Mouse (Mus musculus) CH12.LX (cell line): Measurements from ENCODE around the gene Foxred2. TPM values are rescaled to one million over a fixed set of nuclear protein-coding genes. Genes with fewer than 3 reads are reported as not detected.
A peak's percentile ranks its signal among the peaks of the same experiment; 100 is the strongest.

Experiments
- DNase-seq: peaks from one replicate; pipeline ENCODE4 v3.0.0-alpha.2; 2013; ENCODE audit errors: extremely low read depth
- H3K27ac ChIP-seq: 2 replicates; pipeline ENCODE4 v1.5.1; 2012; ENCODE audit warnings: low read depth, mild to moderate bottlenecking, control low read depth, moderate library complexity; ENCODE audit not compliant: insufficient read depth
- H3K27me3 ChIP-seq: replicated peaks from 2 replicates; pipeline ENCODE3; 2012; ENCODE audit warnings: inconsistent platforms
- H3K36me3 ChIP-seq, 2 experiments: replicated peaks in 1 of 2; 2 replicates each; pipeline versions ENCODE3 to v1.6.1; 2012; ENCODE audit warnings: inconsistent platforms in 1 of 2, low read length in 1 of 2, mild to moderate bottlenecking in 1 of 2, mixed read lengths in 1 of 2, moderate library complexity in 1 of 2; ENCODE audit not compliant: control insufficient read depth in 1 of 2, insufficient read depth in 1 of 2
- H3K4me1 ChIP-seq, 2 experiments: 2 replicates each; pipeline ENCODE4 v1.6.1; 2012; ENCODE audit warnings: inconsistent platforms in 1 of 2, moderate library complexity in 1 of 2; ENCODE audit not compliant: insufficient read depth in 2 of 2, control insufficient read depth in 1 of 2
- H3K4me2 ChIP-seq: 2 replicates; pipeline ENCODE4 v1.6.1; 2012; ENCODE audit warnings: low read depth, mild to moderate bottlenecking, control low read depth; ENCODE audit not compliant: poor library complexity, insufficient read depth, severe bottlenecking
- H3K4me3 ChIP-seq, 3 experiments: fragments of 150-350 bp in 1 of 3; sonication (generic) in 1 of 3; replicated peaks in 1 of 3; 2 replicates each; pipeline versions ENCODE3 to v1.5.1; 2011 to 2012; ENCODE audit warnings: low read depth in 2 of 3, low read length in 2 of 3, mild to moderate bottlenecking in 2 of 3, moderate library complexity in 2 of 3, control low read depth in 1 of 3, improper control_type of control experiment in 1 of 3, inconsistent platforms in 1 of 3, mixed read lengths in 1 of 3; ENCODE audit not compliant: poor library complexity in 1 of 3
- H3K79me2 ChIP-seq: replicated peaks from 2 replicates; pipeline ENCODE4 v1.6.1; 2012; ENCODE audit warnings: mild to moderate bottlenecking, moderate library complexity; ENCODE audit not compliant: control insufficient read depth, poor library complexity, insufficient read depth, severe bottlenecking; ENCODE audit errors: extremely low read depth
- H3K9ac ChIP-seq: 2 replicates; pipeline ENCODE4 v1.6.1; 2012; ENCODE audit warnings: low read depth, mild to moderate bottlenecking, control low read depth, moderate library complexity; ENCODE audit not compliant: insufficient read depth
- H3K9me3 ChIP-seq: replicated peaks from 2 replicates; pipeline ENCODE3; 2012; ENCODE audit warnings: low read length, inconsistent platforms, mixed read lengths
- CTCF ChIP-seq, 2 experiments: IDR thresholded peaks in 1 of 2; conservative IDR thresholded peaks in 1 of 2; 2 replicates each; pipeline ENCODE4 v1.5.1; 2011 to 2012; ENCODE audit warnings: low read depth in 2 of 2, low read length in 2 of 2, improper control_type of control experiment in 1 of 2, inconsistent platforms in 1 of 2, mild to moderate bottlenecking in 1 of 2, moderate library complexity in 1 of 2
- E2F4 ChIP-seq: IDR thresholded peaks from 2 replicates; pipeline ENCODE4 v1.6.1; 2011; ENCODE audit warnings: low read depth, low read length, improper control_type of control experiment; ENCODE audit not compliant: insufficient replicate concordance
- ELF1 ChIP-seq: IDR thresholded peaks from 2 replicates; pipeline ENCODE4 v1.6.1; 2014; ENCODE audit warnings: low read depth, mild to moderate bottlenecking, inconsistent platforms, low read length, improper control_type of control experiment
- EP300 ChIP-seq: IDR thresholded peaks from 2 replicates; pipeline ENCODE4 v1.6.1; 2011; ENCODE audit warnings: low read length, improper control_type of control experiment
- GABPA ChIP-seq: IDR thresholded peaks from 2 replicates; pipeline ENCODE4 v1.6.1; 2012; ENCODE audit warnings: low read depth, low read length, improper control_type of control experiment, inconsistent platforms; ENCODE audit not compliant: insufficient replicate concordance
- HCFC1 ChIP-seq: IDR thresholded peaks from 2 replicates; pipeline ENCODE4 v1.6.1; 2012; ENCODE audit warnings: low read depth, mild to moderate bottlenecking, inconsistent platforms, low read length, improper control_type of control experiment
- IRF4 ChIP-seq: IDR thresholded peaks from 2 replicates; pipeline ENCODE4 v1.6.1; 2014; ENCODE audit warnings: low read depth, mild to moderate bottlenecking, inconsistent platforms, low read length, improper control_type of control experiment
- KAT2A ChIP-seq: IDR thresholded peaks from 2 replicates; pipeline ENCODE4 v1.6.1; 2012; ENCODE audit warnings: low read length, improper control_type of control experiment, inconsistent platforms; ENCODE audit not compliant: insufficient replicate concordance
- MAFK ChIP-seq: IDR thresholded peaks from 2 replicates; pipeline ENCODE4 v1.6.1; 2011; ENCODE audit warnings: low read length, improper control_type of control experiment; ENCODE audit not compliant: insufficient replicate concordance
- MAX ChIP-seq: IDR thresholded peaks from 2 replicates; pipeline ENCODE4 v1.6.1; 2011; ENCODE audit warnings: low read length, improper control_type of control experiment
- RAD21 ChIP-seq: IDR thresholded peaks from 2 replicates; pipeline ENCODE4 v1.6.1; 2011; ENCODE audit warnings: low read depth, mild to moderate bottlenecking, low read length, improper control_type of control experiment, moderate library complexity
- SMC3 ChIP-seq: IDR thresholded peaks from 2 replicates; pipeline ENCODE4 v1.6.1; 2011; ENCODE audit warnings: low read depth, low read length, improper control_type of control experiment
- TBP ChIP-seq: conservative IDR thresholded peaks from 2 replicates; pipeline ENCODE4 v1.6.1; 2011; ENCODE audit warnings: low read depth, low read length, improper control_type of control experiment
- TCF12 ChIP-seq: IDR thresholded peaks from 2 replicates; pipeline ENCODE4 v1.6.1; 2014; ENCODE audit warnings: low read depth, mild to moderate bottlenecking, inconsistent platforms, low read length, improper control_type of control experiment
- UBTF ChIP-seq: IDR thresholded peaks from 2 replicates; pipeline ENCODE4 v1.6.1; 2012; ENCODE audit warnings: low read depth, mild to moderate bottlenecking, inconsistent platforms, low read length, improper control_type of control experiment, moderate library complexity
- dilution Hi-C: fragments of 300-500 bp; cut with MboI; formaldehyde crosslinking; loops from 2 replicates; pipeline ENCODE4 v1.14.3; 2020; ENCODE audit warnings: low sequenced_read_pairs; ENCODE audit not compliant: extremely low pct_unique_long_range_greater_than_20kb, extremely low pct_ligation_motif_present
- in situ Hi-C: fragments of 300-500 bp; cut with MboI; formaldehyde crosslinking; loops from 3 replicates; pipeline ENCODE4 v1.14.3; 2019; ENCODE audit warnings: low sequenced_read_pairs, low pct_ligation_motif_present, low pct_unique_long_range_greater_than_20kb, mixed read lengths
- polyA plus RNA-seq: library from polyadenylated mRNA; unstranded; fragments of >175 nt; gene quantifications from 2 replicates; pipeline ENCODE4 v1.2.1, GENCODE M21; 2012; ENCODE audit warnings: low read depth; ENCODE audit not compliant: insufficient read length
- total RNA-seq, 2 experiments: library from RNA; depleted of rRNA; stranded (reverse); fragments of 300-350 nt in 1 of 2; fragments of >200 nt in 1 of 2; gene quantifications; 2 replicates each; pipeline ENCODE4 v1.2.3; 2012 to 2014

Foxred2 gene
- total and polyA plus RNA-seq, 3 experiments, result 0.17 to 0.43 (median 0.39) TPM

- Histone ChIP-seq H3K36me3 (peaks cover 46 to 70% of the 10 kb centered on the region in 2 experiments), H3K4me1 (peaks cover 5 to 46% of the 10 kb centered on the region in 2 experiments), H3K79me2 (peaks cover 12% of the 10 kb centered on the region), H3K9me3 (no peaks in the 10 kb centered on the region), H3K4me3 (no peak overlapping the region), H3K9ac (no peak overlapping the region)
- dilution Hi-C loops (no loop called here), in situ Hi-C loops (no loop called here)
- no peak for TF ChIP-seq TBP
- no peak for TF ChIP-seq ELF1
- no peak for TF ChIP-seq IRF4
- no peak for TF ChIP-seq UBTF
- no peak for TF ChIP-seq GABPA
- TF ChIP-seq TCF12, result no peak
- TF ChIP-seq, all 38 proteins: peak for 0
- H3K4me2 ChIP-seq, result no peak overlapping the region
- DNase-seq, result no peak
- H3K27ac ChIP-seq, result no peak overlapping the region
- no peaks in the 10 kb centered on the region for H3K27me3 ChIP-seq
Measured at GRCm38 (mm10) chr15:77925195-77925594, 31.3 kb downstream of the Foxred2 start.

GRCm38 (mm10) chr15:77923267-77924035 is 33.1 kb downstream of the Foxred2 start:
- H3K36me3 ChIP-seq, result peaks cover 57 to 87% of the 10 kb centered on the region in 2 experiments
- H3K4me2 ChIP-seq, result no peak overlapping the region
- no peak for DNase-seq
- no peaks in the 10 kb centered on the region for H3K27me3 ChIP-seq
- no peaks in the 10 kb centered on the region for H3K9me3 ChIP-seq
- dilution Hi-C loops (no loop called here), in situ Hi-C loops (no loop called here)
- H3K4me3 ChIP-seq, result no peak overlapping the region
- H3K9ac ChIP-seq, result no peak overlapping the region
- no peak overlapping the region for H3K27ac ChIP-seq
- TF ChIP-seq SMC3 (no peak), RAD21 (no peak; the same call in none of the 2 replicates), EP300 (no peak), MAX (no peak), E2F4 (no peak), MAFK (no peak), CTCF (conservative IDR thresholded peaks at IDR 0.05 in 1 of 2, IDR thresholded peaks at IDR 0.05 in 1 of 2; ENCODE audit: low read depth in 2 of 2, low read length in 2 of 2) (peak in 1 of 2 experiments; percentile 48; a peak in 2 of 4 replicates), IRF4 (no peak)
- peaks cover 4 to 53% of the 10 kb centered on the region in 2 experiments; a peak in 3 of 4 replicates for H3K4me1 ChIP-seq
- H3K79me2 ChIP-seq, result peaks cover 13% of the 10 kb centered on the region

- no peak overlapping the region for H3K4me3 ChIP-seq
- no peak for TF ChIP-seq KAT2A
- TF ChIP-seq HCFC1, result no peak
- in situ Hi-C loops, result no loop called here
- no peaks in the 10 kb centered on the region for H3K9me3 ChIP-seq
- peaks cover 60 to 93% of the 10 kb centered on the region in 2 experiments for H3K36me3 ChIP-seq
- H3K79me2 ChIP-seq, result peaks cover 11% of the 10 kb centered on the region
- no peak overlapping the region for H3K9ac ChIP-seq
- H3K27ac ChIP-seq, result no peak overlapping the region
- H3K4me2 ChIP-seq, result no peak overlapping the region
- no peak for DNase-seq
- H3K27me3 ChIP-seq, result no peaks in the 10 kb centered on the region
- H3K4me1 ChIP-seq, result peaks cover 4 to 50% of the 10 kb centered on the region in 2 experiments; a peak in 3 of 4 replicates
- dilution Hi-C loops, result no loop called here
Measured at GRCm38 (mm10) chr15:77922710-77923109, 33.8 kb downstream of the Foxred2 start.
